Comparison of ENCODE assay signal across 14 mouse cellular contexts in the genomic region with DNA sequence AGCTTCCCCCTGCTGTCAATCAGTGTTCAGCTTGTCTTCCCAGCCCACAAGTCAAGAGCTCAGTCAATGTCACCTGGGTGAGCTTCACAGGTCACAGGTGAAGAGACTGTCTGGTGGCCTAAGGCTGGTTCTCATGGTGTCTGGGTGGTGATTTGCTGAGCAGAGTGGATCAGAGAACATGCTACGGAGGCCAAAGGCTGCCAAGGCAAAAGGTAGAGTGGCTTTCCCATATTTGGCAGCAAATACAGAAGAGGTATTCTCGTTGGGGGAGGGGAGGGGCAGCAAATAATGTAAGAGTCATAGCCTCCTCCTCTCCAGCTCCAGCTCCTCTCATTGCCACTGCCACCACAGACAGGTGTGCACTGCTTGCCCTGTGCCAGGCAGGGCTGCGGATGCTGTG. TPM values are rescaled to one million over a fixed set of nuclear protein-coding genes. Genes with fewer than 3 reads are reported as not detected.
DNase-seq lines count a peak whose midpoint lies in the region; ATAC-seq lines count a peak whose summit lies in the region.
"Had no signal": no experiment of that assay in that cellular context is flagged by ENCODE, and none has a peak within 500 bp of the region (broad histone marks: within the 10 kb centered on the region; RNA-seq: fewer than 3 reads in every experiment).

No protein-coding gene starts in this region.

- H3K4me1 ChIP-seq in heart, embryonic 11.5 days (ENCODE audit: control insufficient read depth, insufficient read depth, low read length) = peaks cover 43% of the 10 kb centered on the region
- peaks cover 68% of the 10 kb centered on the region for H3K4me1 ChIP-seq in kidney, embryonic 16.5 days (ENCODE audit: insufficient read depth, low read length)
- H3K4me1 ChIP-seq in embryonic facial prominence, embryonic 14.5 days (ENCODE audit: control insufficient read depth, insufficient read depth, low read length) = peaks cover 57% of the 10 kb centered on the region

- WGBS in heart, embryonic 11.5 days (ENCODE audit: insufficient replicate concordance) = 57% methylated on average over 3 of the region's 3 CpGs
- 71% methylated on average over 3 of the region's 3 CpGs for WGBS in kidney, embryonic 16.5 days
- WGBS in embryonic facial prominence, embryonic 14.5 days = 76% methylated on average over 3 of the region's 3 CpGs

- no peak overlapping the region for H3K4me2 ChIP-seq in heart, embryonic 11.5 days
- H3K4me2 ChIP-seq in kidney, embryonic 16.5 days (replicated peaks; ENCODE audit: low read depth, low read length) = no peak overlapping the region
- H3K4me2 ChIP-seq in embryonic facial prominence, embryonic 14.5 days (ENCODE audit: low read depth, low read length) = no peak overlapping the region

- no peaks in the 10 kb centered on the region for H3K36me3 ChIP-seq in heart, embryonic 11.5 days (ENCODE audit: control insufficient read depth, insufficient read depth, low read length)
- no peaks in the 10 kb centered on the region for H3K36me3 ChIP-seq in kidney, embryonic 16.5 days (ENCODE audit: insufficient read depth, low read length)
- no peaks in the 10 kb centered on the region for H3K36me3 ChIP-seq in embryonic facial prominence, embryonic 14.5 days (ENCODE audit: control insufficient read depth, insufficient read depth, low read length)
- H3K36me3 ChIP-seq: midbrain, embryonic 10.5 days had no signal

- intact Hi-C loops in gastrocnemius, postnatal 14 days (cut with DNase I; ENCODE audit: low total_unique reads) = no loop called here

- H3K9ac ChIP-seq in heart, embryonic 11.5 days (ENCODE audit: low read depth, low read length) = no peak overlapping the region
- H3K9ac ChIP-seq in kidney, embryonic 16.5 days (replicated peaks; ENCODE audit: low read length) = 0 out of 2 replicates have a peak overlapping the region, but pooled peaks have one; percentile 20
- H3K9ac ChIP-seq in embryonic facial prominence, embryonic 14.5 days (ENCODE audit: low read depth, low read length) = peak overlapping the region; percentile 11; the same call in 1 of the 2 replicates

- ATAC-seq in heart, embryonic 11.5 days (replicated peaks; ENCODE audit: insufficient number of reproducible peaks, low FRiP score, low TSS enrichment) = no peak
- ATAC-seq in kidney, embryonic 16.5 days (ENCODE audit: low FRiP score, low TSS enrichment) = no peak
- no peak for ATAC-seq in embryonic facial prominence, embryonic 14.5 days (ENCODE audit: low read depth)
- ATAC-seq: Patski had no signal

- DNase-seq in heart, adult 8-10 months (ENCODE audit: low spot score) = no peak
- DNase-seq in kidney, adult 11 months = no peak
- DNase-seq in embryonic facial prominence, embryonic 14.5 days (ENCODE audit: low spot score) = no peak
- peak; percentile 60 for DNase-seq in lung, postnatal 10 days
- no peak for DNase-seq in gastrocnemius, postnatal 14 days
- DNase-seq in right cerebral cortex, adult 18-20 months = no peak
- DNase-seq: cerebellum, adult 11 months; gastrocnemius, postnatal 36 days; thymus, adult 18-20 months had no signal

- H3K27ac ChIP-seq in heart, embryonic 11.5 days (ENCODE audit: low read depth, low read length) = peak overlapping the region; percentile 62
- H3K27ac ChIP-seq in kidney, embryonic 16.5 days (ENCODE audit: low read length) = peak overlapping the region; percentile 88; the same call in 1 of the 2 replicates
- H3K27ac ChIP-seq in embryonic facial prominence, embryonic 14.5 days (replicated peaks; ENCODE audit: low read depth, low read length) = no peak overlapping the region; the same call in 1 of the 2 replicates
- H3K27ac ChIP-seq: left cerebral cortex, adult 2 months had no signal

- no peaks in the 10 kb centered on the region for H3K27me3 ChIP-seq in heart, embryonic 11.5 days (ENCODE audit: control insufficient read depth, insufficient read depth, low read length)
- no peaks in the 10 kb centered on the region for H3K27me3 ChIP-seq in kidney, embryonic 16.5 days (ENCODE audit: insufficient read depth, low read length)
- no peaks in the 10 kb centered on the region for H3K27me3 ChIP-seq in embryonic facial prominence, embryonic 14.5 days (replicated peaks; ENCODE audit: control insufficient read depth, insufficient read depth, low read length)
- H3K27me3 ChIP-seq: Patski had no signal

- no peak overlapping the region for H3K4me3 ChIP-seq in heart, embryonic 11.5 days (ENCODE audit: low read depth, low read length)
- no peak overlapping the region for H3K4me3 ChIP-seq in kidney, embryonic 16.5 days (ENCODE audit: low read length)
- H3K4me3 ChIP-seq in embryonic facial prominence, embryonic 14.5 days (ENCODE audit: low read depth, low read length) = no peak overlapping the region
- H3K4me3 ChIP-seq: left cerebral cortex, adult 2 months; midbrain, embryonic 10.5 days had no signal

- H3K9me3 ChIP-seq in heart, embryonic 11.5 days (replicated peaks; ENCODE audit: control insufficient read depth, low read length) = no peaks in the 10 kb centered on the region
- no peaks in the 10 kb centered on the region for H3K9me3 ChIP-seq in kidney, embryonic 16.5 days (ENCODE audit: low read length)
- H3K9me3 ChIP-seq in embryonic facial prominence, embryonic 14.5 days (ENCODE audit: control insufficient read depth, low read length) = no peaks in the 10 kb centered on the region
- H3K9me3 ChIP-seq: midbrain, embryonic 10.5 days had no signal

RNA-seq across cellular contexts. Expression of gene Tspan9, which starts 37.2 kb away (rescaled TPM):
- polyA plus RNA-seq in heart, embryonic 11.5 days (2014; fragmentation: Nextera tagmentation; extraction: Ambion mirVana) = 130 and 148 TPM in 2 replicates
- 100 to 1,000 TPM in 2 of 4 experiments, 10 to 100 TPM in 2; 67.0 to 124 (median 99.7) TPM for total RNA-seq in heart, adult 8-10 months (2022)
- polyA plus RNA-seq in kidney, embryonic 16.5 days (2015; fragmentation: Nextera tagmentation; extraction: Ambion mirVana) = 140 and 147 TPM in 2 replicates
- 130 and 151 TPM in 2 replicates for polyA plus RNA-seq in embryonic facial prominence, embryonic 14.5 days (2014; fragmentation: Nextera tagmentation; extraction: Ambion mirVana)
- total RNA-seq in gastrocnemius, postnatal 14 days (2021) = 10 to 100 TPM; 45.6 to 71.6 TPM
